Mouse (Mus musculus) kidney, embryonic 14.5 days (tissue): ENCODE data around the gene BC051665. TPM values are rescaled to one million over a fixed set of nuclear protein-coding genes. Genes with fewer than 3 reads are reported as not detected.

Experiments used
- ATAC-seq: fragments of 200-750 bp; cut with Nextera tagmentation; 2 replicates; pipeline ENCODE4 v1.8.0; 2017; ENCODE audit warnings: moderate number of reproducible peaks, mild to moderate bottlenecking, moderate TSS enrichment, moderate library complexity; ENCODE audit not compliant: low FRiP score, low TSS enrichment
- H3K27ac ChIP-seq: fragments of 300-500 bp; sonication (generic); 2 replicates; pipeline ENCODE4 v1.5.1; 2014; ENCODE audit warnings: low read depth, mild to moderate bottlenecking, low read length, moderate library complexity, mixed read lengths
- H3K27me3 ChIP-seq: fragments of 300-500 bp; sonication (generic); 2 replicates; pipeline ENCODE4 v1.6.1; 2014; ENCODE audit warnings: mild to moderate bottlenecking, low read length; ENCODE audit not compliant: control insufficient read depth, insufficient read depth
- H3K36me3 ChIP-seq: fragments of 300-500 bp; sonication (generic); 2 replicates; pipeline ENCODE4 v1.6.1; 2014; ENCODE audit warnings: low read length, mixed read lengths; ENCODE audit not compliant: control insufficient read depth, insufficient read depth
- H3K4me1 ChIP-seq: fragments of 300-500 bp; sonication (generic); 2 replicates; pipeline ENCODE4 v1.6.1; 2014; ENCODE audit warnings: low read length, mixed read lengths; ENCODE audit not compliant: control insufficient read depth, insufficient read depth
- H3K4me2 ChIP-seq: fragments of 300-500 bp; sonication (generic); replicated peaks from 2 replicates; pipeline ENCODE4 v1.6.1; 2014; ENCODE audit warnings: low read depth, mild to moderate bottlenecking, low read length
- H3K4me3 ChIP-seq: fragments of 300-500 bp; sonication (generic); 2 replicates; pipeline ENCODE4 v1.5.1; 2014; ENCODE audit warnings: mild to moderate bottlenecking, low read length
- H3K9ac ChIP-seq: fragments of 300-500 bp; sonication (generic); 2 replicates; pipeline ENCODE4 v1.6.1; 2014; ENCODE audit warnings: low read depth, mild to moderate bottlenecking, low read length, moderate library complexity
- H3K9me3 ChIP-seq: fragments of 300-500 bp; sonication (generic); 2 replicates; pipeline ENCODE4 v1.6.1; 2016; ENCODE audit warnings: low read length; ENCODE audit not compliant: control insufficient read depth
- WGBS: fragments of 180-500 bp; shearing (Covaris S2); extraction: QIAGEN DNeasy Blood & Tissue Kit; methylation state at CpG from one replicate; pipeline ENCODE4 v1.1.7; 2014; 5-methylcytosine and 5-hydroxymethylcytosine counted together
- polyA plus RNA-seq: library from polyadenylated mRNA; unstranded; fragments of >200 nt; fragmentation: Nextera tagmentation; extraction: Ambion mirVana; gene quantifications from 2 replicates; pipeline ENCODE4 v1.2.1, GENCODE M21; 2014

The BC051665 gene
- polyA plus RNA-seq, 1 experiment from 2014 or later = not detected

- Histone ChIP-seq H3K27me3 (no peaks in the 10 kb centered on the region), H3K9ac (peak overlapping the region; percentile 40; the same call in 1 of the 2 replicates), H3K36me3 (peaks cover 20% of the 10 kb centered on the region), H3K9me3 (no peaks in the 10 kb centered on the region), H3K4me3 (peak overlapping the region; percentile 11; the same call in 1 of the 2 replicates), H3K27ac (peak overlapping the region; percentile 80; the same call in 1 of the 2 replicates), H3K4me1 (peaks cover 12% of the 10 kb centered on the region), H3K4me2 (peak overlapping the region; percentile 46)
- ATAC-seq = peak; percentile 75
- 11% methylated on average over 9 of the region's 9 CpGs for WGBS
Measured at GRCm38 (mm10) chr13:60738429-60738828, 47.7 kb downstream of the BC051665 start.

GRCm38 (mm10) chr13:60737632-60738324 lies 48.4 kb downstream of the BC051665 start:
- H3K27me3 ChIP-seq = no peaks in the 10 kb centered on the region
- H3K4me1 ChIP-seq = peaks cover 12% of the 10 kb centered on the region
- H3K9ac ChIP-seq = peak overlapping the region; percentile 40; the same call in 1 of the 2 replicates
- H3K36me3 ChIP-seq = peaks cover 20% of the 10 kb centered on the region
- H3K4me2 ChIP-seq = peak overlapping the region; percentile 46
- peak overlapping the region; percentile 11; the same call in 1 of the 2 replicates for H3K4me3 ChIP-seq
- no peaks in the 10 kb centered on the region for H3K9me3 ChIP-seq
- WGBS = 5% methylated on average over 9 of the region's 9 CpGs
- ATAC-seq = peak; percentile 92
- H3K27ac ChIP-seq = peak overlapping the region; percentile 80; the same call in 1 of the 2 replicates

- 66% methylated on average over 13 of the region's 13 CpGs for WGBS
- no peaks in the 10 kb centered on the region for H3K9me3 ChIP-seq
- peak overlapping the region; percentile 52; the same call in 1 of the 2 replicates for H3K27ac ChIP-seq
- H3K36me3 ChIP-seq = peaks cover 17% of the 10 kb centered on the region
- H3K4me2 ChIP-seq = no peak overlapping the region
- H3K27me3 ChIP-seq = no peaks in the 10 kb centered on the region
- H3K9ac ChIP-seq = no peak overlapping the region
- H3K4me3 ChIP-seq = no peak overlapping the region
- ATAC-seq = peak; percentile 40
- H3K4me1 ChIP-seq = peaks cover 12% of the 10 kb centered on the region
Measured at GRCm38 (mm10) chr13:60736421-60737105, 49.6 kb downstream of the BC051665 start.

- H3K36me3 ChIP-seq = peaks cover 19% of the 10 kb centered on the region
- 70% methylated on average over 9 of the region's 9 CpGs for WGBS
Measured at GRCm38 (mm10) chr13:60735306-60735705, 50.9 kb downstream of the BC051665 start.

More at GRCm38 (mm10) chr13:60735306-60735705, 50.9 kb downstream of the BC051665 start:
- Histone ChIP-seq H3K9me3 (no peaks in the 10 kb centered on the region), H3K4me3 (no peak overlapping the region), H3K9ac (no peak overlapping the region), H3K4me2 (no peak overlapping the region), H3K27me3 (no peaks in the 10 kb centered on the region), H3K27ac (peak overlapping the region; percentile 34; the same call in 1 of the 2 replicates), H3K4me1 (peaks cover 12% of the 10 kb centered on the region)
- no peak for ATAC-seq

Other genes with a start within 250 kb of the BC051665 start
- gene Dapk1, start 184.4 kb downstream of the BC051665 start, polyA plus RNA-seq = 15.1 and 24.5 TPM in 2 replicates
- gene Ctsll3, start 16.5 kb upstream of the BC051665 start, polyA plus RNA-seq = not detected in 2 replicates
- gene 4930486L24Rik, start 78.1 kb upstream of the BC051665 start, polyA plus RNA-seq = 0.15 TPM in 1 of 2 replicates, not detected in the other
- gene Gm49392, start 110.5 kb upstream of the BC051665 start, polyA plus RNA-seq = 0.23 TPM in 1 of 2 replicates, not detected in the other
- 4.4 and 5.2 TPM in 2 replicates for gene Ctla2b, start 111.1 kb upstream of the BC051665 start, polyA plus RNA-seq
- gene Tpbpb, start 118.5 kb upstream of the BC051665 start, polyA plus RNA-seq = not detected in 2 replicates
- gene Gm49393, start 149.2 kb upstream of the BC051665 start, polyA plus RNA-seq = 0.56 TPM in 1 of 2 replicates, not detected in the other
- 2.2 and 2.7 TPM in 2 replicates for gene Gm49391, start 150.2 kb upstream of the BC051665 start, polyA plus RNA-seq
- 28.7 and 39.2 TPM in 2 replicates for gene Ctla2a, start 150.3 kb upstream of the BC051665 start, polyA plus RNA-seq
- gene Tpbpa, start 155.6 kb upstream of the BC051665 start, polyA plus RNA-seq = not detected in 2 replicates
- not detected in 2 replicates for gene Ctsj, start 219.6 kb upstream of the BC051665 start, polyA plus RNA-seq